ENCODE assay signal across 1 mouse cellular context in genomic region chr1:180530457-180531263, GRCm38 (mm10).
TF ChIP-seq lines count a peak whose summit lies in the region.

No protein-coding gene starts in this region.

TF ChIP-seq in CH12.LX, 34 proteins besides CTCF, POLR2A, EP300 and RAD21 (continued from another document):
- TF ChIP-seq HCFC1 (IDR thresholded peaks at IDR 0.05; ENCODE audit: low read depth, low read length): peak; percentile 42
- no peak for TF ChIP-seq GABPA (IDR thresholded peaks at IDR 0.05; ENCODE audit: insufficient replicate concordance, low read depth, low read length)
- no peak for TF ChIP-seq POLR2AphosphoS2 (IDR thresholded peaks at IDR 0.05; ENCODE audit: low read depth, low read length)
- 0 out of 2 replicates have a peak, but pooled peaks have one; percentile 28 for TF ChIP-seq KAT2A (IDR thresholded peaks at IDR 0.05; ENCODE audit: insufficient replicate concordance, low read length)
- TF ChIP-seq ZMIZ1 (IDR thresholded peaks at IDR 0.05; ENCODE audit: low read depth, low read length): no peak
- TF ChIP-seq MAX (IDR thresholded peaks at IDR 0.05; ENCODE audit: low read length): peak; percentile 82
- no peak for TF ChIP-seq MAFK (IDR thresholded peaks at IDR 0.05; ENCODE audit: insufficient replicate concordance, low read length)
- peak; percentile 90; the same call in 1 of the 2 replicates for TF ChIP-seq CHD1 (IDR thresholded peaks at IDR 0.05; ENCODE audit: low read depth, low read length)
